23 mouse cellular contexts compared by ENCODE assay signal in genomic region chr5:30103340-30103739, GRCm38 (mm10). TPM values are rescaled to one million over a fixed set of nuclear protein-coding genes. Genes with fewer than 3 reads are reported as not detected.
"Had no signal": no experiment of that assay in that cellular context is flagged by ENCODE, and none has a peak within 500 bp of the region (broad histone marks: within the 10 kb centered on the region; RNA-seq: fewer than 3 reads in every experiment).

No protein-coding gene starts in this region.

- H3K9me3 ChIP-seq: midbrain, embryonic 12.5 days; neural tube, embryonic 13.5 days; neural tube, embryonic 15.5 days had no signal

- H3K9ac ChIP-seq: lung, embryonic 14.5 days; midbrain, embryonic 12.5 days; neural tube, embryonic 13.5 days; neural tube, embryonic 15.5 days had no signal

- H3K4me2 ChIP-seq: lung, embryonic 14.5 days; midbrain, embryonic 12.5 days; neural tube, embryonic 15.5 days had no signal

- H3K27ac ChIP-seq: midbrain, embryonic 12.5 days; neural tube, embryonic 13.5 days; neural tube, embryonic 15.5 days had no signal

- ATAC-seq: midbrain, embryonic 16.5 days had no signal

- DNase-seq: lung, embryonic 14.5 days; lung, postnatal 10 days; midbrain, embryonic 14.5 days; retina, postnatal 1 day; right cerebral cortex, adult 18-20 months; right cerebral cortex, postnatal 4 days; spleen, adult 18-20 months; thymus, adult 18-20 months; thymus, postnatal 14 days; thymus, postnatal 36 days had no signal

- H3K27me3 ChIP-seq: neural tube, embryonic 15.5 days had no signal

- H3K36me3 ChIP-seq: midbrain, embryonic 12.5 days; neural tube, embryonic 13.5 days; neural tube, embryonic 15.5 days had no signal

- H3K4me3 ChIP-seq: midbrain, embryonic 12.5 days; myocyte; neural tube, embryonic 13.5 days; neural tube, embryonic 15.5 days had no signal

RNA-seq across cellular contexts. Expression of gene Garem2, which starts 1.6 kb away (rescaled TPM):
- total RNA-seq: megakaryocyte, adult 5-6 weeks had no signal

RNA-seq across cellular contexts. Expression of gene 3110082J24Rik, which starts 2.5 kb away (rescaled TPM):
- total RNA-seq: megakaryocyte, adult 5-6 weeks; megakaryocyte-erythroid progenitor cell, adult 5-6 weeks had no signal
- polyA plus RNA-seq: liver, embryonic 16.5 days; lung, embryonic 14.5 days; lung, embryonic 16.5 days; small intestine, adult 2 months; stomach, embryonic 14.5 days; stomach, embryonic 16.5 days; thymus, postnatal 0 days had no signal
